Mouse (Mus musculus) kidney, adult 2 months (tissue): ENCODE measurements around the gene Esrrb. TPM values are rescaled to one million over a fixed set of nuclear protein-coding genes. Genes with fewer than 3 reads are reported as not detected.

Experiments used
- DNase-seq: peaks from one replicate; pipeline ENCODE4 v3.0.0; 2021
- H3K27ac ChIP-seq: fragments of 200-500 bp; 2 replicates; pipeline ENCODE4 v1.5.1; 2012; ENCODE audit warnings: low read depth, low read length, control low read depth, inconsistent platforms; ENCODE audit not compliant: insufficient read depth
- H3K27me3 ChIP-seq: fragments of 200-500 bp; replicated peaks from 2 replicates; pipeline ENCODE4 v1.6.1; 2012; ENCODE audit warnings: mild to moderate bottlenecking, moderate library complexity, low read length, inconsistent platforms; ENCODE audit not compliant: control insufficient read depth, insufficient read depth
- H3K36me3 ChIP-seq: fragments of 200-500 bp; 2 replicates; pipeline ENCODE4 v1.6.1; 2012; ENCODE audit warnings: mild to moderate bottlenecking, moderate library complexity, low read length, inconsistent platforms; ENCODE audit not compliant: control insufficient read depth, insufficient read depth
- H3K4me1 ChIP-seq: fragments of 200-500 bp; 2 replicates; pipeline ENCODE4 v1.6.1; 2011; ENCODE audit warnings: low read length; ENCODE audit not compliant: control insufficient read depth, insufficient read depth
- H3K4me3 ChIP-seq: fragments of 200-500 bp; 2 replicates; pipeline ENCODE4 v1.5.1; 2011; ENCODE audit warnings: mild to moderate bottlenecking, low read depth, low read length, control low read depth; ENCODE audit not compliant: insufficient read depth
- CTCF ChIP-seq: fragments of 200-500 bp; conservative IDR thresholded peaks from 2 replicates; pipeline ENCODE4 v1.5.1; 2011; ENCODE audit warnings: low read depth, mild to moderate bottlenecking, control low read depth, low read length, moderate library complexity, mixed read lengths; ENCODE audit not compliant: insufficient read depth, insufficient read length
- POLR2A ChIP-seq: fragments of 200-500 bp; IDR thresholded peaks from one replicate; pipeline ENCODE4 v1.6.1; 2011; ENCODE audit warnings: low read depth, low read length, control low read depth
- WGBS: fragments of 180-500 bp; shearing (Covaris S2); methylation state at CpG from one replicate; pipeline ENCODE4 v1.1.7; 2018; 5-methylcytosine and 5-hydroxymethylcytosine counted together
- polyA plus RNA-seq: library from polyadenylated mRNA; depleted of rRNA; stranded (reverse); fragments of >200 nt; gene quantifications from 2 replicates; pipeline ENCODE4 v1.2.3, GENCODE M21; 2012

Esrrb gene
- polyA plus RNA-seq, 1 experiment: 16.7 TPM

DNA sequence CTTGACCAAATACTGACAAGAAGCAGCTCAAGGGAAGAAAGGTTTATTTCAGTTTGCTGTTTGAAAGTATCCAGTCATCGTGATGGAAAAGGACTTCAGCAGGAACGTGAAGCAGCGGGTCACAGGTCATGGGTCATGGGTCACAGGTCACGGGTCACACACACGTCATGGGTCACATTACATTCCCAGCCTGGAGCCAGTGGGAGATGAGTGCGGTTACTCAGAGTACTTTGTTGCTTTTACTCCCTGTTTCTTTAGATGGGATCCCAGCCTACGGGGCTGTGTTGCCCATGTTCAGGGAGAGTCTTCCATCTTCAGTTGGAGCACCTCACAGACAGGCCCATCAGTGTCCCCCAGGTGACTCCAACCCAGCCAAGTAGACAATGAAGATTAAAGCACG, 13.4 kb downstream of the Esrrb start:
- no peaks in the 10 kb centered on the region for H3K36me3 ChIP-seq
- no peak overlapping the region for H3K27ac ChIP-seq
- TF ChIP-seq CTCF (no peak), POLR2A (no peak)
- no peaks in the 10 kb centered on the region for H3K4me1 ChIP-seq
- WGBS: 47% methylated on average over 8 of the region's 8 CpGs
- DNase-seq: no peak
- H3K4me3 ChIP-seq: no peak overlapping the region
- no peaks in the 10 kb centered on the region for H3K27me3 ChIP-seq

DNA sequence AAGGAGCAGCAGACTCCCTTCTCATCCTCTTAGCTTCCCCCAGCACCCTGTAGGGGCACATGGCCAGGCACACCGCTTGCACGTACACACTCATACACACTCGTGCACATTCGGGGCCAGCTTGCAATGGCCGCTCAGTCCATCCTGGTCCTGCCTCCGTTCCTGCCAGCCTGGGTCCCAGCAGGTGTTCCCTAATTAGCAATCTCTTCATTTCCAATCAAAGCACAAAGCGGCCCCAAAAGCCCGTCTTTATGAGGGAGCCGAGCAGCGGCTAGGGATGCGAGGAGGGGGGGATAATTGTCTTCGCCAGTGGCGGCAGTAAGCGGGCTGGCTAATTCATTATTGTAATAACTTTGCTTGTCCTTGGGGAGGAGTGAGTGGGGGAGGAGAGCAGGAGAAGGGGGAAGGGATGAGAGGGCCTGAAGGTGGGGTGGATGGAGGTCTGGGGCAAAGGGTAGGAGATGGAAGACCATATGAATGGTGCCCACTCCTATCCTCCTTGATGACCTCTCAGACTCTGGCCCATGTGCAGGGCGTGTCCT, 18.8 kb downstream of the Esrrb start:
- DNase-seq: no peak
- H3K27me3 ChIP-seq: no peaks in the 10 kb centered on the region
- WGBS: 21% methylated on average over 15 of the region's 15 CpGs
- H3K36me3 ChIP-seq: no peaks in the 10 kb centered on the region
- TF ChIP-seq CTCF (no peak), POLR2A (no peak)
- no peak overlapping the region for H3K27ac ChIP-seq
- H3K4me1 ChIP-seq: no peaks in the 10 kb centered on the region
- H3K4me3 ChIP-seq: no peak overlapping the region

DNA sequence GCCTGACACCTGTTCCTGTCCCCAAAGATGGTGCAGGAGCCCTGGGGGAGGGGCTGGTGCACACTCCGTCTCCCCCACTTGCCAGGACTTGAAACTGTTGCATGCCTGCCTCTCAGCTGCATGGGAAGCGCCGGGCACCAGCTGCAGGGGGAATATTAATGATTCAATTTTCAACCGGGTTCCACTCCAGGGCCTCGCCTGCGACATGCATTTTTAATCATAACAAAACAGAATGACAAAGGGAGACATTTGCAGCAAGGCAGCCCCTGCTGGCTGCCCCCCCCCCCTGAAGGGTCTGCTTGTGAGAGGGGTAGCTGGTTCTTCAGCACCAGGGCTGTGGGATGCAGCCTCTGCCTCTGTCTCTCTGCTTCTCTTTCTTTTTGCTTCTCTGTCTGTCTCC, 22.9 kb downstream of the Esrrb start:
- Histone ChIP-seq H3K4me1 (no peaks in the 10 kb centered on the region), H3K36me3 (no peaks in the 10 kb centered on the region), H3K27me3 (no peaks in the 10 kb centered on the region), H3K27ac (no peak overlapping the region), H3K4me3 (no peak overlapping the region)
- TF ChIP-seq POLR2A (no peak), CTCF (no peak)
- DNase-seq: no peak
- WGBS: 24% methylated on average over 6 of the region's 6 CpGs

DNA sequence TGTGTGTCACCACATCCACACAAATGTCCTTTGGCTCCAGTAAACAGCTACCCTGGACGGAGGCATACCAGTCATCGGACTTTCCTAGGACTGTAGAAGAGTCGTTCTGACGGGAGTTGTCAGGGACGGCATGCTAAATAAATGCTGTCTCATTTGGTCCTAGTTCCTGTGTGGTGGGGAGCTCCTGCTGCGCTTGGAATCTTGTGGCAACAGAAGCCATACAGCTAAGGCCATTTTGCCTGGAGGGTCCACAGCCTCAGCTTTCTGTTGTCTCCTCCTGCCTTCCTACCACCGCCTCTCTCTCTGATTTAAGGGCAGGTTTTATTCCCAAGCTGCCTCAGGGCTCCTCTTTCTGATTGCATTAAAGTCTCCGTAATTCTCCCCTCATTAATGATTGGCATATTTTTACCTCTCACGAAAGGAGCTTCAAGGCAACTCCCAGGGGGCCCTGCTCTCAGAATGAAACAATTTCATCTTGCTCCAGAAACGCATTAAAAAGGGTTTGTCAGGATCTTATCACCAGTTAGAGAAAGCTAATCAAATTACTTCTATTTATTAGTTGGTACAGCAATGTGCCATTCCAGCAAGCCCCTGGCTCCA, 26.9 kb downstream of the Esrrb start:
- TF ChIP-seq POLR2A: no peak
- no peak for TF ChIP-seq CTCF
- H3K4me1 ChIP-seq: no peaks in the 10 kb centered on the region
- no peak for DNase-seq
- H3K27ac ChIP-seq: no peak overlapping the region
- 51% methylated on average over 10 of the region's 10 CpGs for WGBS
- H3K4me3 ChIP-seq: no peak overlapping the region
- no peaks in the 10 kb centered on the region for H3K36me3 ChIP-seq
- no peaks in the 10 kb centered on the region for H3K27me3 ChIP-seq

DNA sequence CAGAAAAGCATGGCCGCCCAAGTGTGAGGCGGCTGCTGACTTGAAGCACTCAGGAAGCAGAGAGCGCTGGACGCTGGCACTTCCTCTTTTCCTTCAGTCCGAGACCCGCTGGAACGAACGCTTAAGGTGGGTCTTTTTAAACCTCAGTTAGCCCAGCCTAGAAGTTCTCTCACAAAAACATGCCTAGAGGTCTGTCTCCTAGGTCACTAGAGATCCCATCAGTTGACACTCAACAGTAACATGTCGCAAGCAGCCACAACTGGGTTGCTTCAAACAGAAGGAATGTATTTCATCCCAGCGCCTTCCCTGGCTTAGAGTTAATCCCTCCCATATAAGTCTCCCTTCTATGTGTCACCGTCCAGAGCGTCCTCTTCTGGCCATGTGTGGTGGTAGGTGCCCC, 33.9 kb downstream of the Esrrb start:
- Histone ChIP-seq H3K36me3 (no peaks in the 10 kb centered on the region), H3K4me3 (no peak overlapping the region), H3K27me3 (no peaks in the 10 kb centered on the region), H3K4me1 (no peaks in the 10 kb centered on the region), H3K27ac (no peak overlapping the region)
- TF ChIP-seq POLR2A: no peak
- TF ChIP-seq CTCF: no peak
- 92% methylated on average over 12 of the region's 12 CpGs for WGBS
- DNase-seq: no peak

DNA sequence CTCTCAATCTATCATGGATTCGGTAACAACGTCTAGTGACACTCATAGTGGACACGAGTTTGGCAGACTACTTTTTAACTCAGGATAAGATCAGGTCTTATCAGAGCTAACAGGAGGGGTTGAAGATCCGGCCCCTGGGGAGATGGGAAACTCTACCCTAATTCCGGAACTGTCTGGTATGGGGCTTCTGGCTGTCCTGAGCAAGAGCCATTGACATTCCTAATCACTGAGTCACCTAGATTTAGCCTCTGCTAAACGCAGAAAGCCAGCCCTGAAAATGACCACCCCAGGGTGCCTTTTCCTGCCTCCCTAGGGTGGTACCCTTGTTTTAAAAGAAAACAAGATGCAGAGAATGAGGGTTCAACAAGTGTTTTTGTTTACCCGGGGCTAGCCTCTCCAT, 34.4 kb downstream of the Esrrb start:
- no peaks in the 10 kb centered on the region for H3K36me3 ChIP-seq
- TF ChIP-seq CTCF: no peak
- no peak for TF ChIP-seq POLR2A
- no peak for DNase-seq
- H3K4me1 ChIP-seq: no peaks in the 10 kb centered on the region
- 63% methylated on average over 7 of the region's 7 CpGs for WGBS
- H3K27ac ChIP-seq: no peak overlapping the region
- no peaks in the 10 kb centered on the region for H3K27me3 ChIP-seq
- no peak overlapping the region for H3K4me3 ChIP-seq

DNA sequence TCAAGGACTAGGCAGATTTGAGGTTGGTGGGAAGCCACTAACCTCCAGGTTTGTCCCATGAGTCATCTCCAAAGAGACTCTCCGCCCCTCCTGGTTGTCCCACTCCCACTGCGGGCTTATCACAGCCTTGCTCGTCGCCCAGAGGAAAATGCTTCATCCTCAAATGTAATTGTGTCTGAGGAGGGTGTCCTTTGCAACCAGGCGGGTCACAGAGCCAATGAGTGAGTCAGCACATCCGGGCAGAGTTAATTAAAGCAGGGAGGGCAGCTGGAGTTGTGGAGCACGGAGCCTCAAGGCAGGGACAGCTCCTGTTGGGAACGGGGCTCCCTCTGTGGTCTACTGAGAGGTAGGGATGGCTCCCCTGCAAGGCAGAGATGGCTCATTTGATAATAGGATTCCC, 37.8 kb downstream of the Esrrb start:
- no peak for DNase-seq
- Histone ChIP-seq H3K36me3 (no peaks in the 10 kb centered on the region), H3K4me1 (no peaks in the 10 kb centered on the region), H3K27ac (no peak overlapping the region), H3K27me3 (no peaks in the 10 kb centered on the region), H3K4me3 (no peak overlapping the region)
- 22% methylated on average over 8 of the region's 8 CpGs for WGBS
- no peak for TF ChIP-seq POLR2A
- TF ChIP-seq CTCF: no peak
